Mouse (Mus musculus) hindlimb bud, embryonic 11.5 days (tissue): ENCODE measurements around the gene Gzmn.
"Not testable (repeated sequence)": the region's sequence is repeated elsewhere in the genome, so short reads cannot be mapped to it uniquely, and the experiment has no call there.

Experiments
- DNase-seq: peaks from one replicate; pipeline ENCODE4 v3.0.0-alpha.2; 2012; ENCODE audit warnings: low read depth, low spot score; ENCODE audit errors: extremely low spot score

Gzmn gene

GRCm38 (mm10) chr14:56174499-56174898 lies at the start of gene Gzmn:
Gene Gzmn, minus strand, starts transcription at chr14:56174599.
- DNase-seq, result no peak

- no peak for DNase-seq
Measured at GRCm38 (mm10) chr14:56211317-56211716, 36.9 kb upstream of the Gzmn start, which contains the start of gene Gzmf. Gene Gzmf, minus strand, starts transcription at chr14:56211417.

DNA sequence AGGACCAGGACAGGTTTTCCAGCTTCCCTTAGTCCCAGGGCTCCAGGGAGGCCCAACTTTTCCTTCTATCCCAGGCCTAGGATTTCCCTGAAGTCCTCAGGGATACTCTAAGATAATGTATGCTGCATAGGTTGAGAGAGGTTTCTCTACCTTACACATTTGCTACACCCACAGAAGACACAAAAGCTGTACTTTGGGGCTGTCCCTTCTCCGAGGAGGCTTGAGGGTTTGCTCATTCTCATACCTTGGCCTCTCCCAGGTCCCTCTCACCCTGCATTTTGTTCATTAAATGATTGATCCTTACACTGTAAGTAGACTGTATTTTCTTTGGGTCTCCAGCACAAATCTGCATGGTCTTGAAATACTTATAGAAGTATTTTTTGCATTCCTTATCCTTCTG lies 31.2 kb upstream of the Gzmn start:
- DNase-seq, result no peak

- not testable (repeated sequence) for DNase-seq
Measured at GRCm38 (mm10) chr14:56205021-56205420, 30.6 kb upstream of the Gzmn start.

DNA sequence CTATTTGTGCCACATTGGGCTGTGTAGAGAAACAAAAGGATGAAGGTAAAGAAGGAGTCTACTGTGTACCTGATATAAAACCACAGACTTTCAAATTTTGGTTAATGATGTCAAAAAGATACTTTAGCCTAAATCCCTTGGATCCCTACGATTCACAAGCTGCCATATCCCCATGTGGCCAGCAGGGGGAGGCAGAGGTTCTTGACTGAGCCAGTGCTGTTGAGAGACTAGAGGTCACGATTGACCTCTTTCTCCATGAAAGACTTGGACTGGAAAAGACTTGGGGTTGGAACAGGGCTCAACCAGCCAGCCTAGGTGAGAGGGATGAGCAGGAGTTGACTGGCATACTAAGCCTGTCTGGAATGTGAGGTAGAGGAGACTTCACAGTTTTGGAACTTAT lies 29.6 kb upstream of the Gzmn start:
- DNase-seq, result peak; percentile 35

DNA sequence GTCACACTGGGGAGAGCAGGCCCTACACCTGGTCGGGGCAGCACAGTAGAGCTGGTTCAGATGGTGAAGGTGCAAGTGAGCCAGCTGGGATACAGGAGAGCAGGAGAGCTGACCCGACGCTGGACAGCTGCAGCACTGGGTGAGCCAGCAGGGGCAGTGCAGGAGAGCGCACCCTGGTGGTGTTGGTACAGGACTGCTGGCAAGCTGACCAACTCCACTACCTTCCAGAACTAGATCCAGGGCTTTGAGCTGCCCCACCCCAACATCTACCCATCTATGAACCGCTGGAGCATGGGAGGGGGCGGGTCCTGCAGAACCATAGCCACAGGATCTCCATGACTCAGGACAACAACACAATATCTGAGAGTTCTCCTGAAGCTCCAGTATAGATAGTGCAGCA lies 12.5 kb upstream of the Gzmn start:
- no peak for DNase-seq

- no peak for DNase-seq
Measured at GRCm38 (mm10) chr14:56186521-56186920, 12.1 kb upstream of the Gzmn start.

DNA sequence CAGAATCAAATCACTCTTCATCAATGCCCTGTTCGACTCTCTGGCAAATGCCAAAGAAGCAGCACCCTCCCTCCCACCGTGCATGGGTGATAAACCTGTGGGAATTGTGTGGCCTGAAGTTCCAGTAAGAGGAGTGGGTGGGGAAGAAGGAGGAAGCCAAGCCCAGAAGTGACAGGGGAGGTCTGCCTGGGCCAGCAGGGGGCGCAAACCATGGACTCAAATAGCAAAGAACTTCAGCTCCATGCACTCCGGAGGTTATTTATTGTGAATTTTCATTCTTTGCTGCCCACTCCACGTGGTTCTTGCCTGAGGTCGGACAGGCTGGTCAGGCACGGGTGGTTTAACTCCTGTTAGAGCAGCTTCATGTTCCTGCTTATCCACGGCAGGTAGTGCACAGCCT lies 3.3 kb upstream of the Gzmn start:
- not testable (repeated sequence) for DNase-seq

GRCm38 (mm10) chr14:56173396-56173795 lies 1.0 kb downstream of the Gzmn start:
- DNase-seq, result no peak

DNA sequence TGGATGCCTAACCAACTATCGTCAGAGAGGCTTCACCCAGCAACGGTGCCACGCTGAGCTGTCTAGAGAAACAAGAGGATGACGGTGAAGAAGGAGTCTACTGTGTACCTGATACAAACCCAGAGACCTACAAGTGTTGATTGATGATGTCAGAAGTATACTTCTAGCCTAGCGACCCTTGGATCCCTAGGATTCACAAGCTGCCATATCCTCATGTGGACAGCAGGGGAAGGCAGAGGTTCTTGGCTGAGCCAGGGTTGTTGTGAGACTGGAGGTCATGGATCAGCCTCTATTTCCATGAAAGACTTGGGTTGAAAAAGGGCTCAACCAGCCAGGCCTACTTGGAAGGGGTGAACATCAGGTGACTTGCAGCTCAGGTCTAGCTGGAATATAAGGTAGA lies 1.7 kb downstream of the Gzmn start:
- no peak for DNase-seq

- DNase-seq, result no peak
Measured at GRCm38 (mm10) chr14:56168009-56168408, 6.4 kb downstream of the Gzmn start.

GRCm38 (mm10) chr14:56162109-56162508 lies 12.3 kb downstream of the Gzmn start:
- no peak for DNase-seq

- not testable (repeated sequence) for DNase-seq
Measured at GRCm38 (mm10) chr14:56159479-56159878, 14.9 kb downstream of the Gzmn start, which contains the start of gene Gzmg. Gene Gzmg, minus strand, starts transcription at chr14:56159579.

GRCm38 (mm10) chr14:56155340-56155739 lies 19.1 kb downstream of the Gzmn start:
- DNase-seq, result no peak

DNA sequence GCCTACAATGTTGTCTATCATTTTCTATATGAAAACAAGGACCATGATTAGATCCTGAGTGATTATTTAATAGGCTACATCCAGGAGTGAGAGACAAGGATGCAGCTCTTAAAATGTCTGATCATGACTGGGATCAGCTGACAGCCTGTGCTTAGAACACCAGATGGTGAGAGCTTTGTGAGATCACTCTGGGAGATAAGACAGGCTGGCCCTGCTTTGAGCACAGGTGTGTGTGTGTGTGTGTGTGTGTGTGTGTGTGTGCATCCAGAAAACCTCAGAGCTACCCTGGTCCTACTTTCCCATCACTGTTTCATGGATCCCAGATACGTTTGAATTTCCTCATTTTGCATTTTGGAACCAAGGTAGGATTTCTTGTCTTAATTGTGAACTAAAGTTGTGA lies 40.7 kb downstream of the Gzmn start:
- DNase-seq, result not testable (repeated sequence)

DNA sequence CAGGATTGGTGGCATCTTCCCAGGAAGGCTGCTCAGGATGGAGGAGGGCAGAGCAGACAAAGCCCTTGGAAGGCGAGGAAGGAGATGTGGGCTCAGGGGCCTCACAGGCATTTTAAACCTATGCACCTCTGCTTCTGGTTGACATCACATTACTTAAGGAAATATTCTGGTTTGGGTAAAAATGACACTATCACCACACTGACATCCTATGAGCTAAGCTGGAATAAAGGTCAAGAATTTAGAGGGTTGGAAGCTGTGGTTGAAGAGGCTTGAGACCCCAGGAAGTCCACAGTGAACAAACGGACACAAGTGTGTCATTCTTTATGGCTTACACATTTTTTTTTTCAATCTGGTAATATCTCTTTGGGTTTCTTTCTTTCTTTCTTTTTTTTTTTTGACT lies 41.9 kb downstream of the Gzmn start, which contains the start of gene Gzmd:
Gene Gzmd, minus strand, starts transcription at position 101 of the 400 bp plus-strand sequence.
- not testable (repeated sequence) for DNase-seq

- no peak for DNase-seq
Measured at GRCm38 (mm10) chr14:56128341-56128740, 46.1 kb downstream of the Gzmn start.

- no peak for DNase-seq
Measured at GRCm38 (mm10) chr14:56123516-56123915, 50.9 kb downstream of the Gzmn start.

DNA sequence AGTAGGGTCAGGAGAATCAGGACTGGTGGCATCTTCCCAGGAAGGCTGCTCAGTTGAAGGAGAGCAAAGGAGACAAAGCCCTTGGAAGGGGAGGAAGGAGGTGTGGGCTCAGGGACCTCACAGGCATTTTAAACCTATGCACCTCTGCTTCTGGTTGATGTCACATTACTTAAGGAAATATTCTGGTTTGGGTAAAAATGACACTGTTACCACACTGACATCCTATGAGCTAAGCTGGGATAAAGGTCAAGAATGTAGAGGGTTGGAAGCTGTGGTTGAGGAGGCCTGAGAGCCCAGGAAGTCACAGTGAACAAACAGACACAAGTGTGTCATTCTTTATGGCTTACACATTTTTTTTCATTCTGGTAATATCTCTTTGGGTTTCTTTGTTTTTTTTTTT lies 53.9 kb downstream of the Gzmn start, which contains the start of gene Gzme:
Gene Gzme, minus strand, starts transcription at position 101 of the 400 bp plus-strand sequence.
- DNase-seq, result no peak
